Mouse (Mus musculus) forebrain, embryonic 14.5 days (tissue): ENCODE results near the gene Thsd4. TPM values are rescaled to one million over a fixed set of nuclear protein-coding genes. Genes with fewer than 3 reads are reported as not detected.

ENCODE experiments used
- ATAC-seq: fragments of 200-750 bp; cut with Nextera tagmentation; 2 replicates; pipeline ENCODE4 v1.8.0; 2017; ENCODE audit warnings: mild to moderate bottlenecking, moderate library complexity
- DNase-seq: peaks from one replicate; pipeline ENCODE4 v3.0.0-alpha.2; 2015; ENCODE audit warnings: low spot score
- H3K27ac ChIP-seq: fragments of 300-500 bp; sonication (generic); 2 replicates; pipeline ENCODE4 v1.5.1; 2014; ENCODE audit warnings: low read depth, mild to moderate bottlenecking, control low read depth, low read length, moderate library complexity
- H3K27me3 ChIP-seq: fragments of 300-500 bp; sonication (generic); replicated peaks from 2 replicates; pipeline ENCODE4 v1.6.1; 2014; ENCODE audit warnings: low read length, control low read depth, mixed read lengths; ENCODE audit not compliant: control insufficient read depth, insufficient read depth
- H3K36me3 ChIP-seq: fragments of 300-500 bp; sonication (generic); 2 replicates; pipeline ENCODE4 v1.6.1; 2014; ENCODE audit warnings: low read length, control low read depth; ENCODE audit not compliant: control insufficient read depth, insufficient read depth
- H3K4me1 ChIP-seq: fragments of 300-500 bp; sonication (generic); 2 replicates; pipeline ENCODE4 v1.6.1; 2014; ENCODE audit warnings: antibody characterized with exemption, low read length, control low read depth; ENCODE audit not compliant: control insufficient read depth, insufficient read depth
- H3K4me2 ChIP-seq: fragments of 300-500 bp; sonication (generic); 2 replicates; pipeline ENCODE4 v1.6.1; 2014; ENCODE audit warnings: mild to moderate bottlenecking, control low read depth, low read length
- H3K4me3 ChIP-seq: fragments of 300-500 bp; sonication (generic); 2 replicates; pipeline ENCODE4 v1.5.1; 2014; ENCODE audit warnings: low read depth, low read length, control low read depth
- H3K9ac ChIP-seq: fragments of 300-500 bp; sonication (generic); 2 replicates; pipeline ENCODE4 v1.6.1; 2014; ENCODE audit warnings: mild to moderate bottlenecking, low read length, control low read depth, moderate library complexity
- H3K9me3 ChIP-seq: fragments of 300-500 bp; sonication (generic); replicated peaks from 2 replicates; pipeline ENCODE4 v1.6.1; 2016; ENCODE audit warnings: low read length, control low read depth, mixed read lengths; ENCODE audit not compliant: control insufficient read depth
- WGBS: fragments of 180-500 bp; shearing (Covaris S2); extraction: QIAGEN DNeasy Blood & Tissue Kit; methylation state at CpG from one replicate; pipeline ENCODE4 v1.1.7; 2014; 5-methylcytosine and 5-hydroxymethylcytosine counted together
- polyA plus RNA-seq: library from polyadenylated mRNA; unstranded; fragments of >200 nt; fragmentation: Nextera tagmentation; extraction: Ambion mirVana; gene quantifications from 2 replicates; pipeline ENCODE4 v1.2.1, GENCODE M21; 2014

Thsd4 gene
- polyA plus RNA-seq, 1 experiment from 2014 or later, result 3.4 TPM

DNA sequence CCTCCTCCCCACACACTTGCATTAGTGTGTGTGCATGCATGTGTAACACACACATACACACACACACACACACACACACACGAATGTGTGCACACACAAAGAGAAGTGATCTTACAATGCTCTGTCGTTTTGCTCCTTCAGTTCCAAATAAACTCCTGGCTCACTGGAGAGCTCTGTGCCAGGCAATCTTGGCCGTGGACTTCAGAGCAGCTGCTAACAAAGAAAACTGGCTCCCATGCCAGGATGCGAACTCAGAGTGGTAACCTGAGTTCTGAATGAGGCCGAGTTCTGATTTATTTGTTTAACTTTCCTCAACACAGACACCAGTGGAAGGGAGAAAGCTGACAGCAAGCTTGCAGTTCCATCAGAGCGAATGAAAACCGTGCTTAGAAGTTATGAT, 294.1 kb downstream of the Thsd4 start:
- ATAC-seq, result no peak
- Histone ChIP-seq H3K36me3 (no peaks in the 10 kb centered on the region), H3K9ac (no peak overlapping the region), H3K4me1 (peaks cover 24% of the 10 kb centered on the region), H3K4me3 (no peak overlapping the region), H3K27ac (0 out of 2 replicates have a peak overlapping the region, but pooled peaks have one; percentile 29), H3K9me3 (no peaks in the 10 kb centered on the region), H3K27me3 (no peaks in the 10 kb centered on the region), H3K4me2 (no peak overlapping the region)
- DNase-seq, result peak; percentile 63
- WGBS, result 55% methylated on average over 7 of the region's 7 CpGs

DNA sequence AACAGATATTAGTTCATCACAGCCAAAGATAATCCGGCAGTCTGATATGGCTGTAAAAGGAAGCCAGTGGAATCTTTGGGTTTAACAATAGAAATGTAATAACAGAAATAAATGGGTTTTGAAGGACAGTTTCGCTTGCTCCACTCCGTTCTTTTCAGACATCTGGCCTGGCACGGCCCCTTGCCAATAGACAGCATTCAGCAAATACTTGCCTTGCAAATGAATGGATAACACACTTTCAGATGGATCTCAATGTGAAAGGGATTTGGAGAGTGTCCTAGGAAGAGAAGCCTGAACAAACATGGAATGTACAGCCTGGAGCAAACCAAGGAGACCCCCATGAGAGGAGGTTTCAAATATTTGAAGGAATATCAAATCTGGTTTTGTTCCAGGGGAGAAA, 295.2 kb downstream of the Thsd4 start:
- DNase-seq, result no peak
- no peaks in the 10 kb centered on the region for H3K27me3 ChIP-seq
- 76% methylated on average over 4 of the region's 4 CpGs for WGBS
- ATAC-seq, result no peak
- no peak overlapping the region for H3K27ac ChIP-seq
- H3K36me3 ChIP-seq, result no peaks in the 10 kb centered on the region
- H3K4me3 ChIP-seq, result no peak overlapping the region
- peaks cover 24% of the 10 kb centered on the region for H3K4me1 ChIP-seq
- no peak overlapping the region for H3K4me2 ChIP-seq
- H3K9ac ChIP-seq, result no peak overlapping the region
- H3K9me3 ChIP-seq, result no peaks in the 10 kb centered on the region

DNA sequence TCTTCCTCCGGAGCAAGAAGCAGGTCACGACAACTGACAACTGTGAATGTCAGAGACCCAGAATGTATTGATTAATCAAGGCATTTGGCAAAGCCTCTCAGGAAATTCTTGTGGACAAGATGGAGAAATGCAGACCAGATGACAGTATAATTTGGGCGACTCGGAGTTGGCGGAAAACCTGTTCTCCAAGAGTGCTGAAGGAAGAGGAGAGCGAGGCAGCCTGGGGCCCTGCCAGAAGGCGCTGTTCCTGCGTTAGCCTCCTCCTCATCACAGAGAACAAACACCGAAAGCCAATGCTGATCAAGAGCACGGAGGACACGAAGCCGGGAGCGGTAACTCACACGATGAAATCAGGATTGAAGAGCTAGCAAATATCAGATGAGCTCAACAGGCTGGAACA, 295.7 kb downstream of the Thsd4 start:
- Histone ChIP-seq H3K4me2 (no peak overlapping the region), H3K9me3 (no peaks in the 10 kb centered on the region), H3K27me3 (no peaks in the 10 kb centered on the region), H3K4me1 (peaks cover 24% of the 10 kb centered on the region), H3K36me3 (no peaks in the 10 kb centered on the region), H3K27ac (no peak overlapping the region), H3K9ac (no peak overlapping the region), H3K4me3 (no peak overlapping the region)
- ATAC-seq (no peak), DNase-seq (no peak)
- 81% methylated on average over 14 of the region's 14 CpGs for WGBS

DNA sequence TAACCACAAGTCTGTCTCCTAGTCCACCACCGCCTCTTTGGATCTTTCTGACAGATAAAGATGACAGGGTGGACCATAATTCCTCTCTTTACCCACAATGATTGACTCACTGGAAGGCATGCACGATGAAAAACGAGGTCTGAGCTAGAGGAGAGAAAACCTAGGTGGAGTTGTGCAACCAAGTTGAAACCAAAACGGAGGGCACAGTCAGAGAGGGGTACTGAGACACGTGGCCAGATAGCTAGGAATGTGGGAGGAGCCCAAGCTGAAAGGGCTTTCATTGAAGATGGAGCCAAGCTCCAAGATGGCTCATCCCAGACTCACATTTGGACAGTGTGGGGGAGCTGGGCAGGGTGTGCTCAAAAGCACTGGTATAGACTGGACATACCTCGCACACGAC, 296.4 kb downstream of the Thsd4 start:
- Histone ChIP-seq H3K27me3 (no peaks in the 10 kb centered on the region), H3K4me3 (no peak overlapping the region), H3K9me3 (no peaks in the 10 kb centered on the region), H3K27ac (no peak overlapping the region), H3K36me3 (no peaks in the 10 kb centered on the region), H3K9ac (no peak overlapping the region), H3K4me1 (peaks cover 24% of the 10 kb centered on the region), H3K4me2 (no peak overlapping the region)
- no peak for DNase-seq
- ATAC-seq, result no peak
- WGBS, result 86% methylated on average over 7 of the region's 7 CpGs

DNA sequence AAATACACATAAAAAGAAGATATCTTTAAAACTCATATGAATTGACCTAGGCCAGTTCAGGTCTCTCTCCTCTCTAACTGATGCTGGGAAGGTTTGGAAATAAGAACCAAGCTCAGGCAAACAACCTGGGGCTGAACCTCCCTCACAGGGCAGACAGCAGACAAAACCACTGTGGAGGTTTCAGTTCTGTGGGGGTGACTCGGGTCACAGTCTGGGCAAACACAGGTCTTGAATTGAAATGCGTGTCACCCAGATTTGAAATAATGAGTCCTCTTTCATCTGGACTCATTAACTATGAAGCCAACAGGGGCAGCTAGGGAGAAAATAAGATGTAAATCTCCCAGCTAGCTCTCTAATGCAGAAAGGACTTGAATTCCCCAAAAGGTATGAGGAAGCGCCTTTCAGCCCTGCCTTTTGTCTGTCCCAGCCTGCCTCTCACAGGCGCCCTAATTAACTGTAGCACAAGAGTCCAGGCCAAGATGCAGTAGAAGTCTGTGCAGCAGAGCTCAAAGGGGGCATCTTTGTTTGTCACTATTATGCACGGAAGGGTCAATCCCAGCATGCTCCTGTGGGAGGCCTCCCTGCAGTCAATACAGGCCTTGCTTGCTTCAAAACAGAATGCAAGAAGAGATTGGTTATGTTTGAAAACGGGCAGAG, 297.7 kb downstream of the Thsd4 start:
- peak; percentile 82 for DNase-seq
- H3K27me3 ChIP-seq, result no peaks in the 10 kb centered on the region

DNA sequence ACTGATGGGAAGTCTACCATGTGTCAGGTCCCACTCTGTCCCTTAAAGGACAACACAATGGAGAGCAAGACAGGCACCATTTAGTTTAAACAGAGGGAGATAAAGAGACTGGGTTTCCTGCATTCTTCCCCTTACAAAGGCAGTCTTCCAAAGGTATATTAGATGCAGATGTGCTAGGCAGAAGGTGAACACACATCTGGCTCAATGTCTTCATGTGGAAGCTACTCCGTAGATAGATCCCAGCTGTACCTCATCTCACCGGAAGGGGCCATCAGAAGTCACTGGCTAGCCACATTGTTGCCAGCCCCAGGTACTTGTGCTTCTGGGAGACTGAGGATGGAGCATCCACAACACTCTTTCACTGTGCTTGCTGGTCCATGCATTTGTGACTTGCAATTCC, 301.4 kb downstream of the Thsd4 start:
- DNase-seq (no peak), ATAC-seq (no peak)
- no peak overlapping the region for H3K27ac ChIP-seq
- H3K9me3 ChIP-seq, result no peaks in the 10 kb centered on the region
- H3K4me3 ChIP-seq, result no peak overlapping the region
- no peak overlapping the region for H3K9ac ChIP-seq
- no peaks in the 10 kb centered on the region for H3K27me3 ChIP-seq
- no peaks in the 10 kb centered on the region for H3K36me3 ChIP-seq
- H3K4me2 ChIP-seq, result no peak overlapping the region
- WGBS, result 100% methylated on average over 2 of the region's 2 CpGs
- peaks cover 14% of the 10 kb centered on the region for H3K4me1 ChIP-seq

More for the DNA sequence above, 297.7 kb downstream of the Thsd4 start:
- 2% methylated on average over 6 of the region's 6 CpGs for WGBS
- Histone ChIP-seq H3K4me3 (no peak overlapping the region), H3K9ac (no peak overlapping the region), H3K9me3 (no peaks in the 10 kb centered on the region), H3K36me3 (no peaks in the 10 kb centered on the region), H3K4me1 (peaks cover 24% of the 10 kb centered on the region), H3K4me2 (no peak overlapping the region), H3K27ac (peak overlapping the region; percentile 45)
- peak; percentile 75 for ATAC-seq

DNA sequence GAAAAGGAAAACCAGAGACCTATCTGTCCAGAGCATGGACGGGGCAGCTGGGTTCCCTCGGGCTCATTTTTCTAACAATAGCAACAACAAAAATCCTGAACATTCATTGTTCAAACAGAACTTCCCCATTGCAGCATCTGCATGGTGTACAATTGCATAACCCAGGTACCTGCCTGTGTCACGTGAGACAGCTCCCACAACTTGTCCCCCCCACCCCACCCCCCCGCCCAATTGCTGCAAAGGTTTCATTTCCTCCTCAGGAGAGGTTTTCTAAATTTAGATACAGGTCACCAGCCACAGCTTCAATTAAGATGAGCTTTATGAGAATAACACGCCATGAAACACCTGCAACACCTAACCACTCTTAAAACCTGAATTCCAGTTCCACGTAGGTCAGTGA, 303.4 kb downstream of the Thsd4 start:
- Histone ChIP-seq H3K4me1 (peaks cover 4% of the 10 kb centered on the region), H3K9me3 (no peaks in the 10 kb centered on the region), H3K27me3 (no peaks in the 10 kb centered on the region), H3K4me3 (no peak overlapping the region), H3K27ac (no peak overlapping the region), H3K9ac (no peak overlapping the region), H3K36me3 (no peaks in the 10 kb centered on the region), H3K4me2 (no peak overlapping the region)
- DNase-seq (no peak), ATAC-seq (no peak)
- WGBS, result 86% methylated on average over 6 of the region's 6 CpGs

DNA sequence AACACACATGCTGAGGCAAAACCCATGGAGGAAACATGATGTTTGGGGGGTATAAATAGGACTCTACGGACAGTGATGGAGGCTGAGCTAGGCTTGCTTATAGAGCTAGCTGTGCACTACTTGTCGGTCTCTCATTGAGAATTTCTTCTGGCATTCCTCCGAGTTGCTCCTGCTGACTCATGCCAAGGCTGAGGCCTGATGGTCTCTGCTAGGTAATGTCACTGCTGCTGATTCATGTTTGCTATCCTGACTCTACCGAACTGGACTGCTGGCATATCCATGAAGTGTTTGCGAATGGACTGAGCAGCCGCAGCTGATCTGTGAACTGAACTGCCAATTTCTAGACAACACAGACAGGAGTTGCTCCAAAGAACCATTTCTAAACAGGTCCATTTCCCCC, 305.8 kb downstream of the Thsd4 start:
- Histone ChIP-seq H3K27ac (no peak overlapping the region), H3K4me2 (no peak overlapping the region), H3K4me3 (no peak overlapping the region), H3K27me3 (no peaks in the 10 kb centered on the region), H3K4me1 (no peaks in the 10 kb centered on the region), H3K9ac (no peak overlapping the region), H3K36me3 (no peaks in the 10 kb centered on the region), H3K9me3 (no peaks in the 10 kb centered on the region)
- no peak for ATAC-seq
- DNase-seq, result no peak
- WGBS, result 91% methylated on average over 6 of the region's 6 CpGs

DNA sequence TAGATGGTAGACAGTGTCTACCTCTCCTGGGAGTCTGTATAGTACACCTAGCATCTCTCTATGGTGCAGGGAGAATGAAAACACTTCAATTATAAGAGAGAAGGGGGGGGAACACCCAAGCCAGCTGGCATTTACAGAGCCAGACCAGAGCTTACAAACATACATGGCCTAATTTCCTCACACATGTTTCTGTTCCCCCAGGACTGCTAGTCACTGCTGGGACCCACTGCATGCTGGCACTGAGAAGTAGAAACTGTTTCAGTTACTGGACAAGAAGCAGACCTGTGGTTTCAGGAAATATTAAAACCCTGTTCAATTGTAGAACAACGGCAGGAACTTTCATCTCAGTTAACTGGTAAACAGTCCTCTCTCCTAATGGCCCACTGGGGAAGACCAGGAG, 308.7 kb downstream of the Thsd4 start:
- Histone ChIP-seq H3K27me3 (no peaks in the 10 kb centered on the region), H3K4me3 (no peak overlapping the region), H3K9ac (no peak overlapping the region), H3K27ac (no peak overlapping the region), H3K4me1 (no peaks in the 10 kb centered on the region), H3K4me2 (no peak overlapping the region), H3K9me3 (no peaks in the 10 kb centered on the region), H3K36me3 (no peaks in the 10 kb centered on the region)
- 88% methylated on average over 1 of the region's 1 CpGs for WGBS
- no peak for DNase-seq
- ATAC-seq, result no peak
